Mouse (Mus musculus) intestine, embryonic 14.5 days (tissue): ENCODE measurements at regions not wholly inside any gene's neighbourhood (a gene's known extent, or its start where the extent isn't known, plus 50 kb on each side); places are given as distances from the start of the nearest gene placed in this dataset.
"Not testable (repeated sequence)": the region's sequence is repeated elsewhere in the genome, so short reads cannot be mapped to it uniquely, and the experiment has no call there.

Source experiments
- ATAC-seq: fragments of 200-750 bp; cut with Nextera tagmentation; replicated peaks from 2 replicates; pipeline ENCODE4 v1.8.0; 2017; ENCODE audit warnings: low read depth, moderate number of reproducible peaks, moderate TSS enrichment, moderate library complexity; ENCODE audit not compliant: low FRiP score, low TSS enrichment
- DNase-seq: peaks from one replicate; pipeline ENCODE4 v3.0.0-alpha.2; 2018; ENCODE audit warnings: low spot score
- H3K27ac ChIP-seq: fragments of 300-500 bp; sonication (generic); 2 replicates; pipeline ENCODE4 v1.5.1; 2014; ENCODE audit warnings: low read depth, mild to moderate bottlenecking, control low read depth
- H3K27me3 ChIP-seq: fragments of 300-500 bp; sonication (generic); replicated peaks from 2 replicates; pipeline ENCODE4 v1.6.1; 2014; ENCODE audit warnings: low read length, control low read depth; ENCODE audit not compliant: control insufficient read depth, insufficient read depth
- H3K36me3 ChIP-seq: fragments of 300-500 bp; sonication (generic); 2 replicates; pipeline ENCODE4 v1.6.1; 2014; ENCODE audit warnings: low read length, control low read depth; ENCODE audit not compliant: control insufficient read depth, insufficient read depth
- H3K4me1 ChIP-seq: fragments of 300-500 bp; sonication (generic); replicated peaks from 2 replicates; pipeline ENCODE4 v1.6.1; 2014; ENCODE audit warnings: low read length, control low read depth, mixed read lengths; ENCODE audit not compliant: control insufficient read depth, insufficient read depth
- H3K4me2 ChIP-seq: fragments of 300-500 bp; sonication (generic); 2 replicates; pipeline ENCODE4 v1.6.1; 2014; ENCODE audit warnings: low read length
- H3K4me3 ChIP-seq: fragments of 300-500 bp; sonication (generic); 2 replicates; pipeline ENCODE4 v1.5.1; 2014; ENCODE audit warnings: low read depth, low read length, control low read depth, mixed read lengths
- H3K9ac ChIP-seq: fragments of 300-500 bp; sonication (generic); 2 replicates; pipeline ENCODE4 v1.6.1; 2014; ENCODE audit warnings: mild to moderate bottlenecking, low read length
- H3K9me3 ChIP-seq: fragments of 300-500 bp; sonication (generic); 2 replicates; pipeline ENCODE4 v1.6.1; 2016; ENCODE audit warnings: low read length, control low read depth; ENCODE audit not compliant: control insufficient read depth
- WGBS: fragments of 180-500 bp; shearing (Covaris S2); extraction: QIAGEN DNeasy Blood & Tissue Kit; methylation state at CpG from one replicate; pipeline ENCODE4 v1.1.7; 2014; 5-methylcytosine and 5-hydroxymethylcytosine counted together

GRCm38 (mm10) chr5:134046086-134046485 lies 53.4 kb upstream of the Castor2 start:
- no peak overlapping the region for H3K27ac ChIP-seq
- peaks cover 4% of the 10 kb centered on the region; the same call in 1 of the 2 replicates for H3K4me1 ChIP-seq
- ATAC-seq (no peak), DNase-seq (no peak)
- H3K4me2 ChIP-seq, result no peak overlapping the region
- no peak overlapping the region for H3K9ac ChIP-seq
- H3K4me3 ChIP-seq, result no peak overlapping the region
- WGBS, result 85% methylated on average over 6 of the region's 6 CpGs
- H3K9me3 ChIP-seq, result no peaks in the 10 kb centered on the region
- H3K27me3 ChIP-seq, result no peaks in the 10 kb centered on the region
- H3K36me3 ChIP-seq, result no peaks in the 10 kb centered on the region

GRCm38 (mm10) chr5:134042938-134043337 lies 56.6 kb upstream of the Castor2 start:
- H3K36me3 ChIP-seq, DNase-seq, H3K9me3 ChIP-seq, H3K27ac ChIP-seq, H3K4me3 ChIP-seq, H3K27me3 ChIP-seq, H3K4me1 ChIP-seq, H3K9ac ChIP-seq, ATAC-seq, H3K4me2 ChIP-seq: not testable (repeated sequence)
- 59% methylated on average over 1 of the region's 2 CpGs for WGBS

DNA sequence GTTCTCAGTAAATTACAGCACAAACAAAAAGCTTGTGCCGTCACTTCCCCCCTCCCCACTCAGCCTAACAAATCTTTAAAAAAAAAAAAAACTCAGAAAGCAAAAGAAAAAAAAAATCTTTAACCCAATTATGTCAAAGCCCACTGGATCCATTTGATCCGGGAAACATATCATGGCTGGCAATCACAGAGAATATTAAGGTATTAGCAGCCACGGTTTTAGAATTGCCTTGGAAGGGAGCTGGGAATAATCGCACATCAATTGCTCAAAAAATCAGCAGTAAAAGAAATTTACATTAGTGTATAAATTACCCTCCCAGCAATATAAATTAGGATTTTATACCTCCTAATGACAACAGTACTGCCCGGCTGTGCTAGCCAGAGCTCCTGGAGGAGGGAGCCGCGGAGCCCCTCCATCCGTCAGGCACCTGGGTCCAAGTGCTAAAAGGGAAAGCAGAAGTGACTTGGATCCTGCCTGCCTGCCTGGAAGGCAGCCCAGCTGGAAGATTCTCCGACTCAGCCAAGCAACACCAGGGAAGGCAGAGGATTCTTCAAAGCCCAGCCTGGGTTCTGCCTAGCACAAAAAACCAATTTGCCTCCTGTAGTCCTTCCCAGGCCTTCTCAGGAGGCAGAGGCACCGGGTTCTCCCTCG lies 72.1 kb upstream of the Castor2 start:
- Histone ChIP-seq H3K27ac (no peak overlapping the region), H3K27me3 (no peaks in the 10 kb centered on the region), H3K4me3 (no peak overlapping the region), H3K9me3 (no peaks in the 10 kb centered on the region), H3K9ac (no peak overlapping the region), H3K4me1 (no peaks in the 10 kb centered on the region), H3K36me3 (no peaks in the 10 kb centered on the region), H3K4me2 (no peak overlapping the region)
- DNase-seq (no peak), ATAC-seq (no peak)
- WGBS, result 42% methylated on average over 11 of the region's 11 CpGs

- H3K4me1 ChIP-seq, result peaks cover 6% of the 10 kb centered on the region
- no peak for ATAC-seq
Observed at GRCm38 (mm10) chr5:134019651-134020432, 79.7 kb upstream of the Castor2 start.

GRCm38 (mm10) chr5:134014257-134015163 lies 85.0 kb upstream of the Castor2 start:
- Histone ChIP-seq H3K9ac (no peak overlapping the region), H3K4me1 (peaks cover 9% of the 10 kb centered on the region), H3K4me3 (no peak overlapping the region), H3K4me2 (peak overlapping the region; percentile 20; the same call in 1 of the 2 replicates), H3K36me3 (no peaks in the 10 kb centered on the region), H3K27ac (peak overlapping the region; percentile 34; the same call in 1 of the 2 replicates), H3K27me3 (no peaks in the 10 kb centered on the region), H3K9me3 (no peaks in the 10 kb centered on the region)
- ATAC-seq (peak; percentile 58), DNase-seq (peak; percentile 77)
- WGBS, result 22% methylated on average over 13 of the region's 13 CpGs

More at GRCm38 (mm10) chr5:134019651-134020432, 79.7 kb upstream of the Castor2 start:
- H3K27me3 ChIP-seq, result no peaks in the 10 kb centered on the region
- DNase-seq, result no peak
- no peaks in the 10 kb centered on the region for H3K36me3 ChIP-seq
- H3K4me2 ChIP-seq, result no peak overlapping the region
- no peak overlapping the region for H3K27ac ChIP-seq
- no peaks in the 10 kb centered on the region for H3K9me3 ChIP-seq
- H3K9ac ChIP-seq, result no peak overlapping the region
- H3K4me3 ChIP-seq, result no peak overlapping the region
- WGBS, result 84% methylated on average over 13 of the region's 13 CpGs

DNA sequence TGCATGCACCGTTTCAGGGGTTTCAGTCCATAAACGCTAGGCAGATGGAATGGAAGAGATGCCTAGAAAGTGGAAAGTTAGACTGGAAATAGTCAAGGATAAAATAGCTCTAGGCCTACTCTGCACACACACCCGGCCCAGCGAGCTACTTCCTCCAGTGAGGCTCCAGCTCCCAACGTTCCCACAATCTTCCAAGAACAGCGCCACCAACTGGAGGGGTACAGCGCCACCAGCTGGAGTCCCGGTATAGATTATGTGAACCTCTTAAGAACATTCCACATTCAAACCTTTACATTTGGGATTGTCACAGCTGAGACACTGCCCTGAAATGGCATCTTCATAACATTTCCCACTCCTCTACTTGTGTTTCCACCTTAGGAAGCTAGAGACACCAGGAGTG lies 86.3 kb upstream of the Castor2 start:
- Histone ChIP-seq H3K9ac (no peak overlapping the region), H3K27ac (no peak overlapping the region), H3K27me3 (no peaks in the 10 kb centered on the region), H3K4me1 (peaks cover 9% of the 10 kb centered on the region), H3K36me3 (no peaks in the 10 kb centered on the region), H3K4me2 (no peak overlapping the region), H3K4me3 (no peak overlapping the region), H3K9me3 (no peaks in the 10 kb centered on the region)
- WGBS, result 83% methylated on average over 8 of the region's 8 CpGs
- ATAC-seq (no peak), DNase-seq (no peak)

- no peak for DNase-seq
Observed at GRCm38 (mm10) chr5:134009843-134010242, 89.7 kb upstream of the Castor2 start.

GRCm38 (mm10) chr5:134007127-134007771 lies 92.3 kb upstream of the Castor2 start:
- 19% methylated on average over 3 of the region's 3 CpGs for WGBS
- Histone ChIP-seq H3K27me3 (no peaks in the 10 kb centered on the region), H3K4me1 (0 out of 2 replicates have a peak, but pooled peaks cover 4% of the 10 kb centered on the region), H3K9me3 (no peaks in the 10 kb centered on the region), H3K4me3 (no peak overlapping the region), H3K27ac (no peak overlapping the region), H3K9ac (no peak overlapping the region), H3K36me3 (no peaks in the 10 kb centered on the region), H3K4me2 (no peak overlapping the region)
- ATAC-seq (peak; percentile 81), DNase-seq (no peak)

More at GRCm38 (mm10) chr5:134009843-134010242, 89.7 kb upstream of the Castor2 start:
- WGBS, result 78% methylated on average over 14 of the region's 14 CpGs
- H3K9ac ChIP-seq, result 0 out of 2 replicates have a peak overlapping the region, but pooled peaks have one; percentile 5
- no peaks in the 10 kb centered on the region for H3K36me3 ChIP-seq
- H3K4me3 ChIP-seq, result no peak overlapping the region
- no peaks in the 10 kb centered on the region for H3K27me3 ChIP-seq
- no peaks in the 10 kb centered on the region for H3K9me3 ChIP-seq
- no peak overlapping the region for H3K27ac ChIP-seq
- H3K4me1 ChIP-seq, result peaks cover 7% of the 10 kb centered on the region
- H3K4me2 ChIP-seq, result no peak overlapping the region
- ATAC-seq, result no peak
